Mouse (Mus musculus) megakaryocyte, embryonic 14.5 days (primary cell): ENCODE data around the gene Jpt1.

Source experiments
- FLI1 ChIP-seq: IDR thresholded peaks from 2 replicates; pipeline ENCODE4 v1.6.1; 2012; ENCODE audit warnings: low read length, inconsistent platforms, mixed read lengths
- GATA1 ChIP-seq: IDR thresholded peaks from 3 replicates; pipeline ENCODE4 v1.6.1; 2012; ENCODE audit warnings: mixed read lengths, low read length, inconsistent platforms, borderline replicate concordance

- TF ChIP-seq GATA1 (no peak), FLI1 (no peak)
Measured at GRCm38 (mm10) chr11:115515021-115515420, 834 bp upstream of the Jpt1 start.
